Mouse (Mus musculus): ENCODE measurements around the gene Eva1a. TPM values are rescaled to one million over a fixed set of nuclear protein-coding genes. Genes with fewer than 3 reads are reported as not detected.

Eva1a gene
- polyA plus RNA-seq, 2 experiments, result 15.7 to 23.4 TPM

GRCm38 (mm10) chr6:82088133-82088532 lies 47.3 kb downstream of the Eva1a start:
- no peak overlapping the region for H3K4me2 ChIP-seq (replicated peaks; ENCODE audit: low read depth, low read length, severe bottlenecking)
- no peak for TF ChIP-seq POLR2A (IDR thresholded peaks at IDR 0.05; ENCODE audit: borderline replicate concordance, extremely low read depth, insufficient read depth, insufficient read length)
- no peak overlapping the region for H3K27ac ChIP-seq (replicated peaks; ENCODE audit: low read depth, low read length)
- H3K9ac ChIP-seq (ENCODE audit: low read depth, low read length, severe bottlenecking), result no peak overlapping the region
- 0 out of 2 replicates have a peak, but pooled peaks cover 5% of the 10 kb centered on the region for H3K9me3 ChIP-seq (ENCODE audit: control insufficient read depth, low read length)
- no peak overlapping the region for H3K4me3 ChIP-seq (replicated peaks; ENCODE audit: low read length)
- 70% methylated on average over 4 of the region's 4 CpGs for WGBS
- ATAC-seq (ENCODE audit: low FRiP score, low read depth) (no peak), DNase-seq (ENCODE audit: low spot score) (no peak)
- peaks cover 9% of the 10 kb centered on the region for H3K36me3 ChIP-seq (ENCODE audit: control insufficient read depth, insufficient read depth, low read length)
- no peaks in the 10 kb centered on the region for H3K27me3 ChIP-seq (ENCODE audit: control insufficient read depth, insufficient read depth, low read length)
- H3K4me1 ChIP-seq (ENCODE audit: control insufficient read depth, insufficient read depth, low read length), result no peaks in the 10 kb centered on the region

- 17% methylated on average over 28 of the region's 28 CpGs for WGBS
- peak overlapping the region; percentile 21; the same call in 1 of the 2 replicates for H3K9ac ChIP-seq (ENCODE audit: low read depth, low read length, severe bottlenecking)
- no peak for ATAC-seq (ENCODE audit: low FRiP score, low read depth)
These were observed 50.9 kb downstream of the Eva1a start for GRCm38 (mm10) chr6:82091773-82092172.

GRCm38 (mm10) chr6:82097705-82098104 lies 56.9 kb downstream of the Eva1a start:
- WGBS, result 92% methylated on average over 1 of the region's 1 CpGs
- H3K4me2 ChIP-seq (replicated peaks; ENCODE audit: low read depth, low read length, severe bottlenecking), result no peak overlapping the region
- TF ChIP-seq POLR2A (IDR thresholded peaks at IDR 0.05; ENCODE audit: borderline replicate concordance, extremely low read depth, insufficient read depth, insufficient read length), result no peak
- H3K27ac ChIP-seq (replicated peaks; ENCODE audit: low read depth, low read length), result no peak overlapping the region
- H3K36me3 ChIP-seq (ENCODE audit: control insufficient read depth, insufficient read depth, low read length), result no peaks in the 10 kb centered on the region
- H3K9me3 ChIP-seq (ENCODE audit: control insufficient read depth, low read length), result 0 out of 2 replicates have a peak, but pooled peaks cover 3% of the 10 kb centered on the region
- DNase-seq (ENCODE audit: low spot score) (no peak), ATAC-seq (ENCODE audit: low FRiP score, low read depth) (no peak)
- H3K27me3 ChIP-seq (ENCODE audit: control insufficient read depth, insufficient read depth, low read length), result no peaks in the 10 kb centered on the region
- H3K9ac ChIP-seq (ENCODE audit: low read depth, low read length, severe bottlenecking), result no peak overlapping the region
- H3K4me1 ChIP-seq (ENCODE audit: control insufficient read depth, insufficient read depth, low read length), result no peaks in the 10 kb centered on the region
- H3K4me3 ChIP-seq (replicated peaks; ENCODE audit: low read length), result no peak overlapping the region

More at GRCm38 (mm10) chr6:82091773-82092172, 50.9 kb downstream of the Eva1a start:
- Histone ChIP-seq H3K27me3 (ENCODE audit: control insufficient read depth, insufficient read depth, low read length) (no peaks in the 10 kb centered on the region), H3K36me3 (ENCODE audit: control insufficient read depth, insufficient read depth, low read length) (peaks cover 9% of the 10 kb centered on the region), H3K27ac (replicated peaks; ENCODE audit: low read depth, low read length) (no peak overlapping the region), H3K9me3 (ENCODE audit: control insufficient read depth, low read length) (no peaks in the 10 kb centered on the region), H3K4me2 (replicated peaks; ENCODE audit: low read depth, low read length, severe bottlenecking) (no peak overlapping the region), H3K4me3 (replicated peaks; ENCODE audit: low read length) (no peak overlapping the region), H3K4me1 (ENCODE audit: control insufficient read depth, insufficient read depth, low read length) (no peaks in the 10 kb centered on the region)
- TF ChIP-seq POLR2A (IDR thresholded peaks at IDR 0.05; ENCODE audit: borderline replicate concordance, extremely low read depth, insufficient read depth, insufficient read length), result no peak
- DNase-seq (ENCODE audit: low spot score), result no peak

- Histone ChIP-seq H3K4me3 (replicated peaks; ENCODE audit: low read length) (no peak overlapping the region), H3K9ac (ENCODE audit: low read depth, low read length, severe bottlenecking) (no peak overlapping the region), H3K27me3 (ENCODE audit: control insufficient read depth, insufficient read depth, low read length) (no peaks in the 10 kb centered on the region), H3K4me2 (replicated peaks; ENCODE audit: low read depth, low read length, severe bottlenecking) (no peak overlapping the region), H3K9me3 (ENCODE audit: control insufficient read depth, low read length) (0 out of 2 replicates have a peak, but pooled peaks cover 3% of the 10 kb centered on the region), H3K27ac (replicated peaks; ENCODE audit: low read depth, low read length) (no peak overlapping the region), H3K4me1 (ENCODE audit: control insufficient read depth, insufficient read depth, low read length) (no peaks in the 10 kb centered on the region), H3K36me3 (ENCODE audit: control insufficient read depth, insufficient read depth, low read length) (no peaks in the 10 kb centered on the region)
- TF ChIP-seq POLR2A (IDR thresholded peaks at IDR 0.05; ENCODE audit: borderline replicate concordance, extremely low read depth, insufficient read depth, insufficient read length), result no peak
- no peak for ATAC-seq (ENCODE audit: low FRiP score, low read depth)
- no peak for DNase-seq (ENCODE audit: low spot score)
- WGBS, result 83% methylated on average over 1 of the region's 1 CpGs
These were observed 57.6 kb downstream of the Eva1a start for GRCm38 (mm10) chr6:82098456-82098855.

- H3K9me3 ChIP-seq (ENCODE audit: control insufficient read depth, low read length), result no peaks in the 10 kb centered on the region
- ATAC-seq (ENCODE audit: low FRiP score, low read depth), result no peak
- no peak overlapping the region for H3K4me3 ChIP-seq (replicated peaks; ENCODE audit: low read length)
- no peaks in the 10 kb centered on the region for H3K27me3 ChIP-seq (ENCODE audit: control insufficient read depth, insufficient read depth, low read length)
- WGBS, result 76% methylated on average over 7 of the region's 7 CpGs
- no peak for TF ChIP-seq POLR2A (IDR thresholded peaks at IDR 0.05; ENCODE audit: borderline replicate concordance, extremely low read depth, insufficient read depth, insufficient read length)
- peaks cover 4% of the 10 kb centered on the region; the same call in 1 of the 2 replicates for H3K4me1 ChIP-seq (ENCODE audit: control insufficient read depth, insufficient read depth, low read length)
- no peaks in the 10 kb centered on the region for H3K36me3 ChIP-seq (ENCODE audit: control insufficient read depth, insufficient read depth, low read length)
- H3K27ac ChIP-seq (replicated peaks; ENCODE audit: low read depth, low read length), result no peak overlapping the region
- H3K4me2 ChIP-seq (replicated peaks; ENCODE audit: low read depth, low read length, severe bottlenecking), result no peak overlapping the region
- no peak overlapping the region for H3K9ac ChIP-seq (ENCODE audit: low read depth, low read length, severe bottlenecking)
- no peak for DNase-seq (ENCODE audit: low spot score)
These were observed 69.6 kb downstream of the Eva1a start for GRCm38 (mm10) chr6:82110473-82110872.

GRCm38 (mm10) chr6:82111111-82111510 lies 70.3 kb downstream of the Eva1a start:
- no peak for ATAC-seq (ENCODE audit: low FRiP score, low read depth)
- Histone ChIP-seq H3K4me2 (replicated peaks; ENCODE audit: low read depth, low read length, severe bottlenecking) (no peak overlapping the region), H3K27ac (replicated peaks; ENCODE audit: low read depth, low read length) (no peak overlapping the region), H3K4me1 (ENCODE audit: control insufficient read depth, insufficient read depth, low read length) (peaks cover 10% of the 10 kb centered on the region), H3K4me3 (replicated peaks; ENCODE audit: low read length) (no peak overlapping the region), H3K9ac (ENCODE audit: low read depth, low read length, severe bottlenecking) (no peak overlapping the region), H3K36me3 (ENCODE audit: control insufficient read depth, insufficient read depth, low read length) (no peaks in the 10 kb centered on the region), H3K9me3 (ENCODE audit: control insufficient read depth, low read length) (no peaks in the 10 kb centered on the region), H3K27me3 (ENCODE audit: control insufficient read depth, insufficient read depth, low read length) (no peaks in the 10 kb centered on the region)
- WGBS, result 86% methylated on average over 1 of the region's 1 CpGs
- no peak for TF ChIP-seq POLR2A (IDR thresholded peaks at IDR 0.05; ENCODE audit: borderline replicate concordance, extremely low read depth, insufficient read depth, insufficient read length)
- DNase-seq (ENCODE audit: low spot score), result no peak
